ENCODE assay signal across 21 mouse cellular contexts in the genomic region with DNA sequence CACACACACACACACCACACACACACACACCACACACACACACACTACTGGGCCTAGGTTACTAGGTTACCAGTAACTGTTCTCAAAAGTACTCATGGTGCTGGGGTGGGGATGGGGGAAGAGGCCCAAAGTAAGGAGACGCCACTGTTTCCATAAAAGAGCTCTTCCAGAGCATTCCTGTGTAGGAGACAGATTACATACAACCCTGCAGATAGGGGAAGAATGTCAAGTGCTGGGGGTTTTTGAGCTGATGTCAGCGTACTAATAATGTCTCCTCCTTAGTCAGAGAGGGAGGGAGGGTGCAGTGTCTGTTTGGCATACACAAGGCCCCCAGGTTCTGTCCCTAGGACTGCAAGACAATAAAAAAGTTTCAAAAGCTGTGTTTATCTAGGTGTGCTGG.
DNase-seq lines count a peak whose midpoint lies in the region; ATAC-seq and TF ChIP-seq lines count a peak whose summit lies in the region.
"Had no signal": no experiment of that assay in that cellular context is flagged by ENCODE, and none has a peak within 500 bp of the region (broad histone marks: within the 10 kb centered on the region; RNA-seq: fewer than 3 reads in every experiment).

No protein-coding gene starts in this region.

- H3K4me2 ChIP-seq in lung, embryonic 16.5 days (ENCODE audit: low read depth, low read length): no peak overlapping the region
- H3K4me2 ChIP-seq in heart, embryonic 14.5 days (ENCODE audit: low read length): no peak overlapping the region
- H3K4me2 ChIP-seq: embryonic facial prominence, embryonic 12.5 days; forebrain, embryonic 13.5 days; hindbrain, embryonic 12.5 days; kidney, embryonic 15.5 days; limb, embryonic 13.5 days; midbrain, embryonic 12.5 days had no signal

- intact Hi-C loops in heart, postnatal 36 days (cut with DNase I): no loop called here

- no peaks in the 10 kb centered on the region for H3K9me3 ChIP-seq in lung, embryonic 16.5 days (ENCODE audit: control insufficient read depth, low read length)
- H3K9me3 ChIP-seq in heart, embryonic 14.5 days (ENCODE audit: control insufficient read depth, low read length): no peaks in the 10 kb centered on the region
- H3K9me3 ChIP-seq: embryonic facial prominence, embryonic 12.5 days; forebrain, embryonic 13.5 days; hindbrain, embryonic 12.5 days; kidney, embryonic 15.5 days; limb, embryonic 13.5 days; midbrain, embryonic 12.5 days had no signal

- no peak overlapping the region for H3K27ac ChIP-seq in lung, embryonic 16.5 days (ENCODE audit: low read length)
- peak overlapping the region; percentile 94 to 95 for H3K27ac ChIP-seq in heart, embryonic 14.5 days (replicated peaks in 1 of 2; ENCODE audit: control insufficient read depth in 1 of 2, insufficient read depth in 1 of 2, low read depth in 2 of 2, low read length in 2 of 2)
- no peak overlapping the region for H3K27ac ChIP-seq in kidney, adult 2 months (ENCODE audit: insufficient read depth, low read depth, low read length)
- H3K27ac ChIP-seq: embryonic facial prominence, embryonic 12.5 days; forebrain, embryonic 13.5 days; hindbrain, embryonic 12.5 days; kidney, embryonic 15.5 days; limb, embryonic 13.5 days; liver, embryonic 14.5 days; midbrain, embryonic 12.5 days; stomach, postnatal 0 days had no signal

- 41% methylated on average over 2 of the region's 2 CpGs for WGBS in lung, embryonic 16.5 days
- WGBS in heart, embryonic 14.5 days: 5% methylated on average over 2 of the region's 2 CpGs
- WGBS in kidney, adult 2 months: 81% methylated on average over 2 of the region's 2 CpGs

- H3K27me3 ChIP-seq in lung, embryonic 16.5 days (ENCODE audit: control insufficient read depth, insufficient read depth, low read depth, low read length): no peaks in the 10 kb centered on the region
- no peaks in the 10 kb centered on the region for H3K27me3 ChIP-seq in heart, embryonic 14.5 days (ENCODE audit: control insufficient read depth, insufficient read depth, low read length)
- H3K27me3 ChIP-seq in kidney, adult 2 months (replicated peaks; ENCODE audit: control insufficient read depth, insufficient read depth, low read length): no peaks in the 10 kb centered on the region
- H3K27me3 ChIP-seq: embryonic facial prominence, embryonic 12.5 days; forebrain, embryonic 13.5 days; hindbrain, embryonic 12.5 days; kidney, embryonic 15.5 days; limb, embryonic 13.5 days; midbrain, embryonic 12.5 days; Patski had no signal

- H3K9ac ChIP-seq in lung, embryonic 16.5 days (ENCODE audit: low read length): no peak overlapping the region
- H3K9ac ChIP-seq in heart, embryonic 14.5 days (ENCODE audit: low read length): no peak overlapping the region
- H3K9ac ChIP-seq: embryonic facial prominence, embryonic 12.5 days; forebrain, embryonic 13.5 days; hindbrain, embryonic 12.5 days; kidney, embryonic 15.5 days; limb, embryonic 13.5 days; liver, embryonic 14.5 days; midbrain, embryonic 12.5 days had no signal

- no peaks in the 10 kb centered on the region for H3K36me3 ChIP-seq in lung, embryonic 16.5 days (ENCODE audit: control insufficient read depth, insufficient read depth, low read length)
- H3K36me3 ChIP-seq in heart, embryonic 14.5 days (ENCODE audit: control insufficient read depth, insufficient read depth, low read length): no peaks in the 10 kb centered on the region
- H3K36me3 ChIP-seq in kidney, adult 2 months (ENCODE audit: control insufficient read depth, insufficient read depth, low read length): no peaks in the 10 kb centered on the region
- H3K36me3 ChIP-seq: embryonic facial prominence, embryonic 12.5 days; hindbrain, embryonic 12.5 days; kidney, embryonic 15.5 days; limb, embryonic 13.5 days; midbrain, embryonic 12.5 days had no signal

- TF ChIP-seq POLR2A in kidney, adult 2 months (IDR thresholded peaks at IDR 0.05; ENCODE audit: low read depth, low read length): no peak

- peak; percentile 54; the same call in 1 of the 2 replicates for ATAC-seq in lung, embryonic 16.5 days (ENCODE audit: low read depth)
- peak; percentile 90 for ATAC-seq in heart, embryonic 14.5 days (ENCODE audit: insufficient number of reproducible peaks, insufficient read depth, low FRiP score, low read depth)
- ATAC-seq: forebrain, embryonic 13.5 days; Patski had no signal

- H3K4me3 ChIP-seq in lung, embryonic 16.5 days (ENCODE audit: low read length): no peak overlapping the region
- no peak overlapping the region for H3K4me3 ChIP-seq in heart, embryonic 14.5 days (ENCODE audit: control insufficient read depth in 1 of 2, insufficient read depth in 1 of 2, low read depth in 1 of 2, low read length in 2 of 2)
- H3K4me3 ChIP-seq in kidney, adult 2 months (ENCODE audit: insufficient read depth, low read depth, low read length): no peak overlapping the region
- H3K4me3 ChIP-seq: embryonic facial prominence, embryonic 12.5 days; erythroblast, embryonic 14.5 days; forebrain, embryonic 13.5 days; hindbrain, embryonic 12.5 days; kidney, embryonic 15.5 days; limb, embryonic 13.5 days; midbrain, embryonic 12.5 days had no signal

- peak; percentile 89 for DNase-seq in heart, adult 11 months
- DNase-seq in heart, postnatal 36 days: no peak
- no peak for DNase-seq in lung, adult 18-20 months
- DNase-seq in yolk sac, embryonic 10.5 days (ENCODE audit: low spot score): peak; percentile 20
- DNase-seq in frontal cortex, postnatal 36 days (ENCODE audit: low spot score in 2 of 2): no peak
- no peak for DNase-seq in kidney, adult 2 months
- DNase-seq: adrenal gland, adult 8-10 months; cerebellum, adult 9-10 months; gastrocnemius, postnatal 36 days had no signal

- no peak for TF ChIP-seq CTCF in kidney, adult 2 months (conservative IDR thresholded peaks at IDR 0.05; ENCODE audit: insufficient read depth, insufficient read length, low read depth, low read length)

- no peaks in the 10 kb centered on the region for H3K4me1 ChIP-seq in lung, embryonic 16.5 days (replicated peaks; ENCODE audit: control insufficient read depth, insufficient read depth, low read length)
- peaks cover 14 to 27% of the 10 kb centered on the region in 2 experiments for H3K4me1 ChIP-seq in heart, embryonic 14.5 days (ENCODE audit: control insufficient read depth in 2 of 2, insufficient read depth in 2 of 2, low read length in 2 of 2)
- H3K4me1 ChIP-seq in kidney, adult 2 months (ENCODE audit: control insufficient read depth, insufficient read depth, low read length): peaks cover 6% of the 10 kb centered on the region; the same call in 1 of the 2 replicates
- H3K4me1 ChIP-seq: embryonic facial prominence, embryonic 12.5 days; hindbrain, embryonic 12.5 days; kidney, embryonic 15.5 days; limb, embryonic 13.5 days; midbrain, embryonic 12.5 days had no signal

Comparison
In these comparisons a context has a peak if more than half of its experiments do, and no peak if none do; other contexts are left out.
1. DNase-seq: peak in heart, adult 11 months (single experiment) and yolk sac, embryonic 10.5 days (single experiment); none in heart, postnatal 36 days (0 of 2), lung, adult 18-20 months (0 of 2), frontal cortex, postnatal 36 days (0 of 2) and kidney, adult 2 months (single experiment).
2. H3K27ac ChIP-seq: peak in heart, embryonic 14.5 days (2 of 2); none in lung, embryonic 16.5 days (single experiment) and kidney, adult 2 months (single experiment).